Mouse (Mus musculus): ENCODE measurements at regions not wholly inside any gene's neighbourhood (a gene's known extent, or its start where the extent isn't known, plus 50 kb on each side); places are given as distances from the start of the nearest gene placed in this dataset.

DNA sequence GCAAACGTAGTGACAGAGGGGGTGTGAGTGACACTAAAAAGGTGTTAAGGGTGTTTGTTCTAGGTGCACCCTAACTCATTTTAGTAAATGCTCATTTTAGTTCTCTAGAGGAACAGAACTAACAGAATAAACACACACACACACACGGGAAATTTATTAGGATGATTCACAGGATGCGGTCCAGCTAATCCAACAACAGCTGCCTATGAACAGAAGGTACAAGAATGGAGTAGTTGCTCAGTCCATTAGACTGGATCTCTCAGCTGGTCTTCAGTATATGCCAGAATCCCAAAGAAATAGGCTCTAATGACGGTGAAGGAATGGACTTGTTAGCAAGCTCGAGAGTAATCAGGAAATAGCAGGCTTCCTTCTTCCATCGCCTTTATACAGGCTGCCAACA is 171.1 kb downstream of the Fndc1 start:
- no peak overlapping the region for H3K4me2 ChIP-seq (replicated peaks; ENCODE audit: low read depth)
- no peak overlapping the region for H3K9ac ChIP-seq (ENCODE audit: low read depth, low read length)
- no peaks in the 10 kb centered on the region for H3K4me1 ChIP-seq (replicated peaks; ENCODE audit: control insufficient read depth, insufficient read depth, low read length)
- no peak for ATAC-seq
- no peaks in the 10 kb centered on the region for H3K9me3 ChIP-seq (ENCODE audit: control insufficient read depth)
- H3K27ac ChIP-seq (ENCODE audit: low read depth, low read length) = no peak overlapping the region
- WGBS = 79% methylated on average over 6 of the region's 6 CpGs
- TF ChIP-seq CTCF (IDR thresholded peaks at IDR 0.05; ENCODE audit: low read depth) = no peak
- no peaks in the 10 kb centered on the region for H3K36me3 ChIP-seq (ENCODE audit: control insufficient read depth, insufficient read depth)
- no peak overlapping the region for H3K4me3 ChIP-seq (ENCODE audit: low read depth, low read length)
- no peaks in the 10 kb centered on the region for H3K27me3 ChIP-seq (replicated peaks; ENCODE audit: control insufficient read depth, insufficient read depth, low read length)

DNA sequence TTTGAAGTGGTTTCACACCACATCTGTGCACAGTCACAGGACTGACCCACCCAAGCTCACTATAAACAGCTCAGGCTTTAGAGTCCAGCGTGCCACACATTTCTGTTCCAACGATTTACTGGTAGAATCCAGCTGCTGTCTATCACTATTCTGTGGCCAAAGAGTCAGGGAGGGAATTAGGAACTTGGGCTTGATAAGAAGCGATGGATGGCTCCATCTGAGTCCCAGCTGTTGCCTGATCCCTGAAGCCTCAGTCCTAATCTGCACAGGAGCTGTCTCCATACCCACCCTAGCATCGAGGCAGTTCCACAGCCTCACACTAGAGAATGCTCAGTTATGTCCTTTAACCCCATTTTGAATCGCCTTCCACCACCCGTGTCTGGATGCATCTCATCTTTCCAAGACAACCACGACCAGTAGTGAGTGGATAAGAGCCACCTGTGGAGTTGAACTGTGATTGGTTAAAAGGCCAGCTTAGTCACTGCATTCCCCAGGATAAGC is 173.0 kb downstream of the Fndc1 start:
- H3K4me2 ChIP-seq (replicated peaks; ENCODE audit: low read depth) = no peak overlapping the region
- no peak for TF ChIP-seq CTCF (IDR thresholded peaks at IDR 0.05; ENCODE audit: low read depth)
- no peaks in the 10 kb centered on the region for H3K36me3 ChIP-seq (ENCODE audit: control insufficient read depth, insufficient read depth)
- no peaks in the 10 kb centered on the region for H3K4me1 ChIP-seq (replicated peaks; ENCODE audit: control insufficient read depth, insufficient read depth, low read length)
- H3K9ac ChIP-seq (ENCODE audit: low read depth, low read length) = no peak overlapping the region
- no peak overlapping the region for H3K27ac ChIP-seq (ENCODE audit: low read depth, low read length)
- no peaks in the 10 kb centered on the region for H3K27me3 ChIP-seq (replicated peaks; ENCODE audit: control insufficient read depth, insufficient read depth, low read length)
- ATAC-seq = no peak
- H3K9me3 ChIP-seq (ENCODE audit: control insufficient read depth) = no peaks in the 10 kb centered on the region
- WGBS = 54% methylated on average over 7 of the region's 7 CpGs
- H3K4me3 ChIP-seq (ENCODE audit: low read depth, low read length) = no peak overlapping the region

DNA sequence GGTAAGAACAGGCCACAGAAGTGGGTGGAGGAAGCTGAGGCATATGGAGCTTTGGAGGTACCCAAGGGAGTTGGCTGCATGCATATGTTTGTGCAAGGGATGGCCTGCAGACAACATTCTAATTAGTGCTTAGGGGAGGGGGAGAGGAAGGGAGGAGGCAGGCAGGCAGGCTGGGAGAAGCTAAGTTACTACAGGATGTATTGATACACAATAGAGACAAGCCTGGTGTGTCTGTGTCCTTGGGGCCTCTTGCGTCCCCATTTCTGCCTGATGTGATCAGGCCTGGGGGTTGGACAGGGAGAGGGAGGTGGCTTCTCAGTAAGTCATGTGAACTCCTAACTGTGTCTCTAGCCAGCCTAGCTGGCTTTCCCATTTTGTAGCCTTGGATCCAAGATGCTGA is 175.1 kb downstream of the Fndc1 start:
- no peaks in the 10 kb centered on the region for H3K9me3 ChIP-seq (ENCODE audit: control insufficient read depth)
- no peak overlapping the region for H3K27ac ChIP-seq (ENCODE audit: low read depth, low read length)
- H3K36me3 ChIP-seq (ENCODE audit: control insufficient read depth, insufficient read depth) = no peaks in the 10 kb centered on the region
- ATAC-seq = no peak
- H3K27me3 ChIP-seq (replicated peaks; ENCODE audit: control insufficient read depth, insufficient read depth, low read length) = no peaks in the 10 kb centered on the region
- 60% methylated on average over 1 of the region's 1 CpGs for WGBS
- H3K4me3 ChIP-seq (ENCODE audit: low read depth, low read length) = no peak overlapping the region
- TF ChIP-seq CTCF (IDR thresholded peaks at IDR 0.05; ENCODE audit: low read depth) = no peak
- H3K9ac ChIP-seq (ENCODE audit: low read depth, low read length) = no peak overlapping the region
- H3K4me2 ChIP-seq (replicated peaks; ENCODE audit: low read depth) = no peak overlapping the region
- no peaks in the 10 kb centered on the region for H3K4me1 ChIP-seq (replicated peaks; ENCODE audit: control insufficient read depth, insufficient read depth, low read length)

DNA sequence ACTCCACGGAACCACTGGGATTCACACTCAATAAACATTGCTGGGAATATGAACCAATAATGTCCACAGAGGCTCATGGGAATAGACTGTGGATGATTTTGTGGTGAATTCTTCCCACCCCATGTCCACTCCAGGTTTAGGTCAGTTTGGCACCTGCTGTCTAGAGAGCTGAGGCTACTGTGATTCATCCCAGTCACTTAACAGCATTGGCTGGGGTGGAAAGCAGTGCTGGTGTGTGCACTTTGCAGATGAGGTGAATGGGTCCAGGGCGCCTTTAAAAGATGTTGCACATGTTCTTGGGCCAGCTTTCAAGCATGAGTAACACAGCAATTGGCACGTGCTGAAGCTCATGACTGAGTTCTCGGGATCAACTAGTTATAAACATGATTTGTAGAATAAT is 176.7 kb downstream of the Fndc1 start:
- Histone ChIP-seq H3K9me3 (ENCODE audit: control insufficient read depth) (no peaks in the 10 kb centered on the region), H3K4me1 (replicated peaks; ENCODE audit: control insufficient read depth, insufficient read depth, low read length) (no peaks in the 10 kb centered on the region), H3K27me3 (replicated peaks; ENCODE audit: control insufficient read depth, insufficient read depth, low read length) (no peaks in the 10 kb centered on the region), H3K9ac (ENCODE audit: low read depth, low read length) (no peak overlapping the region), H3K27ac (ENCODE audit: low read depth, low read length) (no peak overlapping the region), H3K4me3 (ENCODE audit: low read depth, low read length) (no peak overlapping the region), H3K4me2 (replicated peaks; ENCODE audit: low read depth) (no peak overlapping the region), H3K36me3 (ENCODE audit: control insufficient read depth, insufficient read depth) (no peaks in the 10 kb centered on the region)
- TF ChIP-seq CTCF (IDR thresholded peaks at IDR 0.05; ENCODE audit: low read depth) = no peak
- no peak for ATAC-seq
- WGBS = 84% methylated on average over 4 of the region's 4 CpGs

DNA sequence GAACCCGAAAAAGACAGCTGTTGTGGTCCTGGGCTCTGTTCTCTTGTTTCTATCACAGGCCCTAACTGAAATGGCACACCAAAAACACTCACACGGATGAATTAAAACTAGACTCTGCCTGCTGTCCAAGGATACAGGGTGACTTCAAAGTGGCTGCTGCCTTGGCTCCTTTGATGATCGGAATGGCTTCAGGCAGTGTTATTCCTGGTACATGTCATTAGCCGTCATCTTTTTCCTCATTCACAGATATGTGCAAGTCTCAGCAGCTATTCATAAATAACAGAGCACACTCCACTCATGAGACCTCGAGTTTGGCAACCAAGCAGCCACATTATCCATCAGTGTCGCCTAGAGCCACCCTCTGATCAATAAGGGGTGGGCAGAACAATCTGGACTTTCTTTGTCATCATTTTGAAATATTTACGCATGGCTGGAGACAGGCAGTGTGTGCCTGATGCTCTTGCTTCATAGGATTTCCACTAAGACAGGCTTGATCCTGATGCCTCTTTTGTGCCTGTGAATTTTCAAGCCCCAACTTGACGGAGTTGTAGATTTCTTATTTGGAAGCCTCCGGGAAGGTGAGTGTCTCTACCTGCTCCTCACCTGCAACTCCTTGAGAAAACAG is 182.1 kb downstream of the Fndc1 start:
- ATAC-seq = no peak
- no peak for TF ChIP-seq CTCF (IDR thresholded peaks at IDR 0.05; ENCODE audit: low read depth)
- 65% methylated on average over 9 of the region's 9 CpGs for WGBS

DNA sequence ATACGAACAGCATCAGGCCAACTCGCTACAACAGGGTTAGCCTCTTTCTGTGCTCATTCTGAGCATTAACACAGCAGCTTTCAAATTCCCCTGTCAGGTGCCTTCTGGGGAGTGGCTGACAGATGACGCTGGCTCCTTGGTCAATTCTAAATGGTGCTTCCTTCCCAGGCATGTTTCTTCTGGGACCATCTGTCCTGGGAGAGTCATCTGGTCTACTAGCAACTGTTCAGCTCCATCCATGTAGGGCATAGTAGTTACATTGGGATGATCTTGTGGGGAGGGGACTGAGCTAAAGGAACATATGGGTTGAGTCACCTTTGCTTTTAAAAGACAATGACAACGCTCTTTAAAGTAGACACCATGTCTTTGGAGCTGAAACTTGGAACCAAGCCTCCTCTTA is 183.5 kb downstream of the Fndc1 start:
- Histone ChIP-seq H3K27ac (ENCODE audit: low read depth, low read length) (no peak overlapping the region), H3K4me3 (ENCODE audit: low read depth, low read length) (no peak overlapping the region), H3K4me2 (replicated peaks; ENCODE audit: low read depth) (no peak overlapping the region), H3K36me3 (ENCODE audit: control insufficient read depth, insufficient read depth) (no peaks in the 10 kb centered on the region), H3K9ac (ENCODE audit: low read depth, low read length) (no peak overlapping the region), H3K27me3 (replicated peaks; ENCODE audit: control insufficient read depth, insufficient read depth, low read length) (no peaks in the 10 kb centered on the region), H3K9me3 (ENCODE audit: control insufficient read depth) (no peaks in the 10 kb centered on the region), H3K4me1 (replicated peaks; ENCODE audit: control insufficient read depth, insufficient read depth, low read length) (no peaks in the 10 kb centered on the region)
- WGBS = 92% methylated on average over 4 of the region's 4 CpGs
- no peak for ATAC-seq
- no peak for TF ChIP-seq CTCF (IDR thresholded peaks at IDR 0.05; ENCODE audit: low read depth)

More for the DNA sequence above, 182.1 kb downstream of the Fndc1 start:
- Histone ChIP-seq H3K9me3 (ENCODE audit: control insufficient read depth) (no peaks in the 10 kb centered on the region), H3K27me3 (replicated peaks; ENCODE audit: control insufficient read depth, insufficient read depth, low read length) (no peaks in the 10 kb centered on the region), H3K9ac (ENCODE audit: low read depth, low read length) (no peak overlapping the region), H3K4me3 (ENCODE audit: low read depth, low read length) (no peak overlapping the region), H3K4me1 (replicated peaks; ENCODE audit: control insufficient read depth, insufficient read depth, low read length) (no peaks in the 10 kb centered on the region), H3K36me3 (ENCODE audit: control insufficient read depth, insufficient read depth) (no peaks in the 10 kb centered on the region), H3K27ac (ENCODE audit: low read depth, low read length) (no peak overlapping the region), H3K4me2 (replicated peaks; ENCODE audit: low read depth) (no peak overlapping the region)
